Mouse (Mus musculus): ENCODE data around the gene Ceacam1.
"Not testable (repeated sequence)": the region's sequence is repeated elsewhere in the genome, so short reads cannot be mapped to it uniquely, and the experiment has no call there.

The Ceacam1 gene

DNA sequence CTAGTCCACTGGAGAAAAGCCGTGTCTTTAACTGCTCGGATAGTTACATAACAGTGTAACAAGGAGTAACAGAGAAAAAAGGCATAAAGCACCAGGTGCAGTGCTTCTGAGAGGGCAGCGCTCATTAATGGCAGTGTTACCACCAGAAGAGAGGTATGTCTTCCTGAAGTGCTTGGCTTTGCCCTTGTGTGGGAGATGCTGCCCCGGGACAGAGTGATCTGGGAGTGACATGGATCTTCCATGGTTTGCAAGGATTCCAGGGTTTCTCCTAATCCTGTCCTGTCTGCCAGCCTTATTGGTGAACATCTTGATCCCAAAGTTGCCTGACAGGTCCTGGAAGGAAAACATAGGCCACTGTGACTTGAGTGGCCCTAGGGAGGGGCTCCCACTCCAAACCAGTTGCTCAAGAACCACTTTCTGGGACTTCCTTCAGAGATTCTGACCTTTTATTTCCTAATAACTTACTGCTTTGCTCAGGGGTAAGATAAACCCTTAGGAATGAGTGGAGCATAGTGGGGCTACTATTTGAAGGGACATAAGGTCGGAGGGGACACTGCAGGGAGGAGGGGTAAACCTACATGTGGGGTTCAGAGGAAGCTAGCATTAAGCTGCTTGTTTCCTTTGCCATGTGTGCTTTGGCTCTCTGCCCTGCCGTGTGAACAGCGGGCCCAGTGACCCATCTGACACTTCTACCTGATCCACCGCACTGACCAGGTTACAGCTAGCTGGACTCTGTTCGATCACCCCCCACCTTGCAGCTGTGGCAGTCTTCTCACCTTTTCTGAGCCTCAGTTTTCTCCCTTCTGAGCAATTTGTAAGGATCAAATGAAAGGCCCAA, 37.2 kb downstream of the Ceacam1 start:
- peak; percentile 80 for DNase-seq (ENCODE audit: low spot score)

DNA sequence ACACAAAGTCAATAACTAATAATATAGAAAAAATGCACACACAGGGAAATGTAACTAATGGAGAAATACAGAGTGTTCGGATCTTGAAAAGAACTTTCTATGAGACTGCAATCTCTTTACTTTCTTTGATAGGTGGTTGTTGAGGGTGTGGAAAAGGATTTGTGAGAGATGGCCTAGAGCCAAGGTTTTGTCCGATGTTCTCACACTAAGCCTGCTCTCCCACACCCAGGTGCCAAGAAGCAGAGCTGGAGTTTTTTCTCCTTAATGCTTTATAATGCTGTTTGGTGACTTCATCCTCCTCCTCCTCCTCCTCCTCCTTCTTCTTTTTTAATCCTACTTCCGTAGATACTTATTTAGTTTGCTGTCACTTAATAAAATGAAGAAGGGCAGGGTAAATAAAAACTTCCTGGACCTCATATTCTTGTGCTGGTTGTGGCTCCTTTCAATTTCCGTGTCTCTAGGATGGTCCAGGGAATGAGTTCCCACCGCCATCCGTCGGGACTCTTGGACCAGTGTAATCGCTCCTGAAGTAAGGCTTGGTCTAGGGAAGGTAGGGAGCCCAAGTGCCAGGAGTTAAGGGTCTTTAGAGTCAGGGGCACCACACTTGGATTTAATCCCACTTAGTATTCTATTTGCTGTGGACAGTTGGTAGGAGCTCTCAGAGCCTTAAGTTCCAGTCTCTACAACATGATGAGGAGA, 38.1 kb downstream of the Ceacam1 start:
- peak; percentile 65 for DNase-seq (ENCODE audit: low spot score)

DNA sequence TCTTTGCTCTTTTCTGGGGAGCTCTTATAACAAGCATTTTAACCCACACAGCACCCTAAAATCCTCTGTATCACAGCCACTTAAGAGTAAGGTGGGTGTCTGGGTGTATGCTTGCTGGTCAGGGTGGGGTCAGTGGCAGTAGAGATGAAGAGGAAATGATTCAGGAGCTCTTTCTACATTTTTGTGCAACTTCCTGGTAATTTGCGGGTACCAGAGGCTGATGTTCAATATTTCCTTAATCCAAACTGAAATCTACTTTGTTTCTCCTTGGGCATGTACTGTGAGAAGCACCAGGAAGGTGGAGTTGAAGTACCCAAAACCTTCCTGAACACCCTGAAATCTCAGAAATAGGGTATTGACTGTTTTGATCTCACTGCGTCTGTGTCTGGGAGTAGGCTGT, 40.7 kb downstream of the Ceacam1 start:
- no peak for DNase-seq (ENCODE audit: low spot score)

DNA sequence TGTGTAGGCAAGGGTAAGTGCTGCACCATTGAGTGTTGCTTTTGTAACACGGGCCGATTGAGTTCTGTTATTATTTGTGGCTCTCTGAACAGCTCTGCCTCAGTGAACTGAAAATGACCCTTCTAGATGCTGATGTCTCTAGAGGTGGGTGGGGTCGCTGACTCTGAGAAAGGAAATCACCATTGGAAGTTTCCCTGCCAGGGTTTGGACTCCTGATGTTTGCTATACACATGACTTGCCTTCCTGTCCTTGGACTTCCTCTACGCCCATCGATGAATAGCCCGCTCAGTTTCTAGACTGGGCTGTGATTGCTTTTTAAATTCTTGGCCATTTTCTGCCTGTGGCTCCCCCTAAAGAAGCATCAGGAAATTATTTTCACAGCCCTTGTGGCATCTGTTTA, 41.2 kb downstream of the Ceacam1 start:
- DNase-seq (ENCODE audit: low spot score), result peak; percentile 83

GRCm38 (mm10) chr7:25435546-25435851, 41.9 kb downstream of the Ceacam1 start:
- DNase-seq (ENCODE audit: low spot score), result no peak

DNA sequence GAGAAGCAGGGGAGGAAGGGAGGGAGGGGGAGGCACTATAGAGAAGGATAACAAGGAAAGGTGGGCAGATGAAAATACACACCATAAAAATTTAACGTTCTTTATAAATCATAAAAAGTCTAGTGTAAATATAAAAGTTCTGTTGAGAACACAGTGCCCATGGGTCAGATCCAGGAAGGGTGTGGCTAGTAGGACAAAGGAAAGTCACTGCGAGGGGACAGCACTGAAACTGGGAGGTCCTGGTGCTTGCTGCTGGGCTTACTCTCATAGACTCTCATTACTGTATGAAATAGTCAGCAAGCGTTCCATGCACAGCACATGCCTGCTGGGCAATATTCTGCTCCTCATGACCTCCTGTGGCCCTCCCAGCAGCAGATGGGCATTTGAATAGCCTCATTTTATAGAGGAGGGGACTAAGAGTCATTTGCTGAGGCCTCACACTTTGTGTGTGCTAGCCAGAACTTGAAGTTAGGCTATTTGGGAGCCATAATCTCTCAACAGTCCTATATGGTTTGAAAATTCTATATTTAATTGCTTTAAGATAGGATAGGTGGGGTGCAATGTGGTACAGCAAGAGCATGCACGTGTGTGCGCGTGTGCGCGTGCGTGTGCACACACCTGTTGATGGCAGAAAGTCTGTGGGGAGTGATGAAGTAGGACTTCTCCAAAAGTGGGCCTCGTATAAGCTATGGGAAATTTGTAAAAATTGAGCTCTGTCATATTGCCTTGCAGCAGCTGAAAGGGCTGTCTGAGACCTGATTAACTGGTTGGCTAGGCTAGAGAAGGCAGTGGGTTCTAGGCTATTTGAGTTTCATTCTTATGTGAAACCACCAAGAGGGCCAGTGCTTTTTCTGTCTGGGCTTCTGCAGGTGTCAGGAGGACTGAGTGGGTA, 42.5 kb downstream of the Ceacam1 start:
- peak; percentile 57 for DNase-seq (ENCODE audit: low spot score)

DNA sequence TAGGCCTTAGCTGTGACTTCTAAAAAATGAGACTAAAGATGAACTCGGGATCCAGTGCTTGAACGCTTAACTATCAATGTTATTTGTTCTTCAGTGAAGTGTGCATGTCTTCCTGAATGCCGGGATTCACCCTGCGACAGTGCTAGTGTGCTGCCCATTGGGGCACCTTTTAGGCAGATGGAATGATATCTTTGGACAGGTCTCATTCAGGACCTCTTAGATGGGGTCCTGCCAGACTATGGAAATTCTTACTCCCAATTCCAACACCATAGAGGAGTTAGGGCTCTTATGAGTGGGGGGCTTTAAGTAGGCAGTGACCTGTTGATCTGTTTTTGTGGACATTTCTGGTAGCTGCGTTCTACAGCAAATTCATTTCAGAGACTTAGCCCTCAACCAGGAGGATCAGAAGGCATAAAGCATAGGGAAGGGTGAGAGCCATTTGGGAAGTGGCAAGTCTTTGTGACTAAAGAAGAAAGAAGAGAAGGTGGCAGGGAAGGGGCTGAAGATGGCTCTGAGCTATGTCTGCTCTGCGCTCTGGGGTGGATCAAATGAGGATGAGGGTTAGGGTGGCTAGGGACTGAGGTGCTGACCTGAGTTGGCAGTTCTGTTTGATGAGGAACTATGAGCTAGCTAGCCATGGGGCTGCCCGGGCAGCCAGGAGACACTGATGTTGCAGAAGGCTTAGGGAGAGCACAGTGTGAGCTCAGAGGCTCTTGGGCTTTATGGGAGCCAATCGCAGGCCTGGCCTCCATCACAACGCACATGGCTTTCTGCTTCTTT, 43.4 kb downstream of the Ceacam1 start:
- DNase-seq (ENCODE audit: low spot score), result no peak

- peak; percentile 60 for DNase-seq (ENCODE audit: low spot score)
These were observed 44.3 kb downstream of the Ceacam1 start for GRCm38 (mm10) chr7:25433007-25433541.

DNA sequence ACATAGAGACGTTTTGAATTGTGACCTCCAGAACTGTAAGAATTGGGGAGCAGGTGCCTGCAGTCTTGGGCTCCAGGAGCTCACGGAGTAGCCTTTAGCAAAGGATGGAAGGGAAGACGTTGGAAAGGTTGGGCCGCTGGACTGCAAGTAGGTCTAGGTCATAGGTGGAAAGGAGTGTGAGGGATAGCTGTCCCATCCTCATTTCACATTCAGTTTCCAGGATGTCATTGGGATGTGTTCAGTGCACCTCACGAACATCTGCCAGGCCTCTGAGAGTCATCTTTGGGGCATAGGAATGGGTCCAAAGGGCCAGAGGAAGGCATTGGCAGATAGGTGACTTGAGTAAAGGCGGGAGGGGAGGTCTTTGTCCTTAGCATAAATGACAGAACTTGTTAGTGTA, 45.0 kb downstream of the Ceacam1 start:
- no peak for DNase-seq (ENCODE audit: low spot score)

GRCm38 (mm10) chr7:25429886-25430784, 47.3 kb downstream of the Ceacam1 start:
- DNase-seq (ENCODE audit: low spot score), result peak; percentile 51

DNA sequence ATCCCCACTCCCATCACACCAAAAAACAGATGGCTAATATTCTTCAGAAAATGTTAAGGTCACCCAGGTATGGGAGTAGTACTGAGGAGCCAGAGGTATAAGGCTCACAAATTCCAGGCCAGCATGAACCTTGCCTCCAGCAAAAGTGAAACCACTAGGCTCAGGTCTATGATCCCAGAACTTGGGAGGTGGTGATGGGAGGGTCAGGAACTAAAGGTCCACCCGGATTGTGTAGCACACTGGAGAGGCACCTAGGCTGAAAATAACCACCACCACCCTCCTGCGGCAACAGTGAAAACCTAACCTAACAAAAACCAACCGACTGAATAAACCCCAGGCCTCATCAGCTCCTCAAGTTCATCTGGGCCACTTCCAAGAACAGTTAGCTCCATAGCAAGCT, 49.1 kb downstream of the Ceacam1 start:
- no peak for DNase-seq (ENCODE audit: low spot score)

DNA sequence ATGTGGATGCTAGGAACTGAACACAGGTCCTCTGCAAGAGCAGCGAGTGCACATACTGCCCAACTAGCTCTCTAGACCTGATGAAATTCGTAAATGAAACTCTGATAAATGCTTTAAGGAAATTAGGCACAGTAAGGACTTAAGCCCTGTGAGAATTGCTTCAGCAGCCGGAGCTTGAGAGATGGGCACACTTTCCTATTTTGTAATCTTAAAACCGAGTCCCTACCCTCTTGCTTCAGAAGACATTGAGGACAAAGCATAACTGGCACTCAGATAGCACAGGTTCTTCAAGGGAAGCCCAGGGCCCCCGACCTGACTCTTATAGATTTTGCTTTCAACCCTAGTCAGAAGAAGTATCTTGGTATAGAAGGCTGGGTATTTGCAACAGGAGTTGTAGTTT, 50.3 kb downstream of the Ceacam1 start:
- DNase-seq (ENCODE audit: low spot score), result no peak

- DNase-seq (ENCODE audit: low spot score), result not testable (repeated sequence)
These were observed 51.0 kb downstream of the Ceacam1 start for GRCm38 (mm10) chr7:25426380-25426779.

DNA sequence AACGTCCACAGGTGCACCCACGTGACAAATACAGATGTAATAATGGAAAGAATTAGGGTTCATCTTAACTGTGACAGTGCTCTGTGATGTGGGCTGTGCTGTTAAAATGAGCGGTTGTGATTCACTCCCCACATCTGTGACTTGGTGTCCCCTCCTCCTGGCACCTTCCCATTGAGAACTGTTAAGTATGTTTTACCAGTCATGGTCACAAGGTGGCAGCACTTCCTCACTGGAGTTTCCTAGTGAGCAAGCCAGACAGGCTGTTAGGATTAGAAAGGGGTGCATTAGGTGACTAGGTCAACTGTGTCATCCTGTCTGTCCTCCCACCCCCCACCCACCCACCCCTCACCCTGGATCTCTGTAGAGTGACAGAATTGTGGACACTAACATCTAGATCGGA, 53.0 kb downstream of the Ceacam1 start:
- DNase-seq (ENCODE audit: low spot score), result peak; percentile 85

GRCm38 (mm10) chr7:25422286-25422841, 55.0 kb downstream of the Ceacam1 start:
- no peak for DNase-seq (ENCODE audit: low spot score)

- no peak for DNase-seq (ENCODE audit: low spot score)
These were observed 57.5 kb downstream of the Ceacam1 start for GRCm38 (mm10) chr7:25419943-25420342.

DNA sequence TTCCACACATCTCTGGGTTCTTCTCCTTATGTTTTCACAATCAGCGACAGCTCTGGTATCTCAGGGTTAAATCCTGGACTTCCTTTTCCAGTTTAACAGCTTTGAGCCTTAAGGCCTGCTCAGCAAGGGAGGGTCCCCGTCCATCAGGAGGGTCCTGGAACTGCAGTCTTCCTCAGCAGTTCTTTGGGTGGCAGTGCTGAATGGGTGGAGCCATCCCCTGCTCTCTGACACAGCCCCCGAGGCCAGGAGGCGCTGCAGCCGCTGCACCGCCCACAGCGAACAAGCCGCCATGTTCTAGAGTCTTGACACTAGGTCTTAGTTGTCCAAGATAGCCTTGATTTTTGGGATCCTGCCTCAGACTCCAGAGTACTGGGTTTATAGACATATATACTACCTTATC, 57.9 kb downstream of the Ceacam1 start:
- DNase-seq (ENCODE audit: low spot score), result no peak

- DNase-seq (ENCODE audit: low spot score), result no peak
These were observed 59.8 kb downstream of the Ceacam1 start for GRCm38 (mm10) chr7:25417597-25417996.

DNA sequence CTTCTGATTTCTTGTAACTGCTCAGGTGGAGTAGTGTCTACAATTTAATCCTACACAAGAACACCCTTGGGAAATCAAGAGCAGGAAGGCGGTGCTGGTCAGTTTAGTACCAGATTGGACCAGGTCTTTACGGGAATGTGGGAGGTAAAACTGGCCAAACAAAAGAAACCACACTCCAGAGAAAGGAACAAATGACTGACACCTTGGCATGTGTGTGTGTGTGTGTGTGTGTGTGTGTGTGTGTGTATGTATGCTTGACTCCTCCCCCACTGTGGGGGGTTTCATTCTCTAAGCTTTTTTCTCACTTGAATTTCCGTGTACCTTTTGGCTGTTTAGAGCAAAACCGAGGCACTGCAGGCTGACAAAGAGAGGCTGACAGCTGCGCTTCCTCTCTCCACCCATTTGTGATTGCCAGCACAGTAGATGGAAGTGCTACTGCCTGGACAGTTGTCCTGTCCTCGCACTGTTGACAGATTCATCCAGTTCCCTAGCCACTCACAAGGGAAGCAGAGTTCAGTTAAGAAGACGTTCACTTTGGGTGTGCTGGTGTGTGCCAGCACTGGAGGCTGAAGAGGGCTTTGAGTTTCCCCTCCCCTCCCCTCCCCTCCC, 64.5 kb downstream of the Ceacam1 start, which contains the start of gene Cxcl17:
Cxcl17 (minus strand) TSS at position 54 of the 609 bp plus-strand sequence.
- no peak for DNase-seq (ENCODE audit: low spot score)

DNA sequence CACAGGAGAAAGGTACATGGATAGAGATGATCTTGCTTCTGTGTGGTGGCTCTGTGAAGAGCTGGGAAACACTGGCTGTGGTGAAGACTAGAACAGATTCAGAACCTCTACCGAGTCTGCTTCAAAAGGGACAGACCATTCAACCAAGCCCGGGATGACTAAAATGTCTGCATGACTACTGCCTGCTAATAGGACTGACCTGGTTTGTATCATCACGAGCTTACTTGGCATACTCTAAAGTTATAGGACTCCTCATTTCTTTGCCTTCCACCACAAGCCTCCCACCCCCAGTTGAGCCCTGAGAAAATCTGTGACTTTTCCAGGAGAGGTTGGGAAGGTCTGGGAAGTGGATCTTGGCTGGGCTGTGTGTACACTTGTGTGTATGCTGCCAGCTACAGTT, 65.5 kb downstream of the Ceacam1 start:
- no peak for DNase-seq (ENCODE audit: low spot score)

All from lung, postnatal 25 days (tissue).